Mouse (Mus musculus): ENCODE results near the gene Aspdh.

The Aspdh gene

GRCm38 (mm10) chr7:44471880-44472557 lies 6.8 kb downstream of the Aspdh start:
- intact Hi-C loops (cut with DNase I), result no loop called here

GRCm38 (mm10) chr7:44472558-44472885 lies 7.3 kb downstream of the Aspdh start:
- intact Hi-C loops (cut with DNase I), result no loop called here

GRCm38 (mm10) chr7:44472961-44473646 lies 7.9 kb downstream of the Aspdh start:
- intact Hi-C loops (cut with DNase I), result no loop called here

DNA sequence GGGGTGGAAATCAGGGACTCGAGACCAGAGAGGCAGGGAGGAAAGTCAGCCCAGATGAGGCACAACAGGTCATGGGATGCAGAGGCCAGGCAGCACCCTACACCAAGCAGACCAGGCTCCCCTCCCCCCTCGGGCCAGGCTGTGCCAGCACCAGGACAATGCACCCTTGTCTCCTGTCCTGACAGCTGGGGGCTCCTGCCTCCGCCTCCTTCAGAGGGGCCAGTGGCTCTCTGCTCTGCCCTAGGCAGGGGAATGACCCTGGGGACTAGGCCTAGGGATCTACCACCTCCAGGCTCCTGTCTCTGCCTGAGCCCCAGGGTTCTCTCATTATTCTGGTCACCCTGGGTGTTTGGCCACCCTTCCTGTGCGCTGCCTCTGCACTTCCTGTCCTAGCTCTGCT lies 9.2 kb downstream of the Aspdh start:
- intact Hi-C loops (cut with DNase I), result no loop called here

DNA sequence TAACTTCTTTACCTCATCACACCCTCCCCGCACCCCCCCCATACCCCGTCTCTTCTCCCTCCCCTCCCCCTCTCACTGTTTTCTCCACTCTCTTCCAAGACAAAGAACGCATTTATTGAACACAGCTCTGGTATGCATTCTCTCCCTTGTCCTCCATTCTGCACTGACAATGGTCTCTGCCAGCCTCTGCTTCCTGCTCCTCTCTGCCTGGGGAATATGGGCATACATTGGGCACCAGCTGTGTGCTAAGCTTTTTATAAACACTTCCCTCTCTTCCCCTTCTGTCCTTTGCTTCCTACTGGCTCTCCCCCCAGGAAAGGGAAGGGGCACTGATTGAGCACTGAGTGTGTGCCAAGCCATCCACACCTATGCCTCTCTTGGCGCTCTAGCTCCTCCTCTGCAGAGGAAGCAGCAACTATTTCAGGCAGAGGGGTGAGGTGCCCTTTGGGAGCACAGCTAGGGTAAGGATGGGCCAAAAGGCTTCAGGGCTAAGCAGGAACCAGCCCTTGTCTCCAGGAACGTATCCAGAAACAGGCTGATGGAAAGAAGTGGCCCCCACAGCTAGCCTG lies 9.9 kb downstream of the Aspdh start:
- intact Hi-C loops (cut with DNase I), result no loop called here

DNA sequence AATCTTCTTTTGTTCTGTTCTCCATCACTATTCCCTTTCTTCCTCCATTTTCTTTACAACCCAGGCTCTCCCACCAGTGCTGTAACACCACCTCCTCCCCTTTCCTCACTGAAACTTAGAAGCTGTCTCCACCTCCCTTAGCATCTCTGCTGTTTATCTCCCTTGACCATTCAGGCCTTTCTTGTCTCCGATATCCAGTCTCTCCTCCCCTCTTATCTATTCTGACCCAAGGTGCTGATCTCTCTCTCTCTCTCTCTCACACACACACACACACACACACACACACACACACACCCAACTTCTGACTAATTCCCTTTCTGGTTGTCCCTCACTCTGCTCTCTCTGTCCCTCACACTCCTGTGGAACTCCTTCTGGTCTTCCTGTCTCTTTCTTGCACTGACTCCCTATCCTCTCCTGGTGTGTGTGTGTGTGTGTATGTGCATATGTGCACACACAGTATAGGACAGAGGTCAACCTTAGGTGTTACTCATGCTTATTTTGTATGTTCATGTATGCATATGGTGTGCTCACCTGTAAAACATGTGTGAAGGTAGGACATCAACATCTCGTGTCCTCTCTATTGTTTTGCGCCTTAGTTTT lies 17.7 kb downstream of the Aspdh start:
- intact Hi-C loops (cut with DNase I), result no loop called here

DNA sequence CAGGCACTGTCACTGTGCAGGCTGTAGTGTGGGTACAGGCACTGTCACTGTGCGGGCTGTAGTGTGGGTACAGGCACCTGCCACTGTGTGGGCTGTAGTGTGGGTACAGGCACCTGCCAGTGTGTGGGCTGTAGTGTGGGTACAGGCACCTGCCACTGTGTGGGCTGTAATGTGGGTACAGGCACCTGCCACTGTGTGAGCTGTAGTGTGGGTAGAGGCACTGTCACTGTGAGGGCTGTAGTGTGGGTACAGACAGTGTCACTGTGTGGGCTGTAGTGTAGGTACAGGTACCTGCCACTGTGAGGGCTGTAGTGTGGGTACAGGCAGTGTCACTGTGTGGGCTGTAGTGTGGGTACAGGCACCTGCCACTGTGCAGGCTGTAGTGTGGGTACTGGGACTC lies 18.9 kb downstream of the Aspdh start:
- intact Hi-C loops (cut with DNase I), result no loop called here

DNA sequence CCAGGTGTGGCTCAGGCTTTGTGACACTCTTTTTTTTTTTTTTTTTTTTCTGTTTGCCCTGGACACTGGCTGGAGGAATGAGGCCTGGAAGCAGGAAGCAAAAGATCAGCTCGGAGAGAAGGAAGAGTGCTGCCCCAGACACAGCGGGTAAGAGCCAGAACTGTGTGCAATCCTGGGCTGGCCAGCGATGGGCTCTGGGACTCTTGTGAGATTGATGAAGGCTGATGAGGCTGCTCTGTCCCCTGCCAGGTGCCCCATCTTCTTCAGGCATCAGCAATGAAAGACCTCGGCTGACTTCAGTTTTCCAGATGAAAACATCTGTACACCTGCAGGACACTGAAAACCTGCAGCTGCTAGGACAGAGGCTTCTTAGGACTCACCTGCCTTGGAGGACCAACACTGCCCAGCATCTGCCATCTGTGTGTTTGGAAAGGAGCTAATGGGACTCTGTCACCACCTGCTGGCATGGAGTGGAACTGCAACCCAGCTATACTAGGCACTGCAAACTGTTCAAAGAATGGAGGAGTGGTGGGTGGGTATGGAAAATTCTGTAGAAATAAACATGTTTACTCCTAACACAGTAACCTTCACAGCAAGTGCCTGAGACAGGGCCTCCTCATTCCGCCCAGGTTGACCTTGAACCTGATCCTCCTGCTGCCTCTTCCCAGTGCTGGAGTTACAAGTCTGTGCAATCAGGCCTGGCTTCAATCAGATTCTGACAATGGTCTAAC lies 19.8 kb downstream of the Aspdh start:
- intact Hi-C loops (cut with DNase I), result loop anchor here (5.0 kb wide), 2 partner anchors 88 to 223 kb away; partner anchors contain the start of gene Gm15517

GRCm38 (mm10) chr7:44485572-44486195 lies 20.5 kb downstream of the Aspdh start:
- intact Hi-C loops (cut with DNase I), result loop anchor here (5.0 kb wide), 2 partner anchors 88 to 223 kb away; partner anchors contain the start of gene Gm15517

DNA sequence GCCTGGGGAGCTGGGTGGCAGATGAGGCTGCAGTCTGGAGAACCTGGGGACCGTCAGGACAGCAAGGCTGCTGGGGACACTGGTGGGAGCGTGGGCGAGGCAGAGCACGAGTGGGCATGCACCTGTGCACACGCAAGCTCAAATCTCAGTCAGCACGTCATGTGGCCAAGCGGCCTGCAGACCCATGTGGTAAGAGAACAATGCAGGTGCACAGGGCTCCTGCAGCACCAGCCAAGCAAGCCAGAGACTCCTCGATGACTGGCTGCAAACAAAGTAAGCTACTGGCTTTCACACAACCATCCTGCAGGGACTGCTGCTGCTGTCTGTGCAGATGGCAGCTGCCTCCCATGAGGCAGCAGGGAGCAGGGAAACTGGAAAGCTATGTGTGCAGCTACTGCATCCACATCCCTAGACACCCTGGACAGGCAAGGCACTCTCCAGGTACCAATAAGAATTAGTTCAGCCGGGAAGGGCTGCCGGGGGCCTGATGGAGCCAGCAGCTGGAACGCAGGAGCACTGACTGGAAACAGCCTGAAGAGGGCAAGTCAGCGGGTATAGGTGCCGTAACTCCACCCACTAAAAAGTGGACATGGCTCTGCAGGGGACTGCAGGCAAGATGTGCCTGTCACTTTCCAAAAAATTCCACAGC lies 21.9 kb downstream of the Aspdh start:
- intact Hi-C loops (cut with DNase I), result loop anchor here (5.0 kb wide), 2 partner anchors 90 to 225 kb away; partner anchors contain the start of gene Gm15517

GRCm38 (mm10) chr7:44487936-44488335 lies 22.7 kb downstream of the Aspdh start:
- intact Hi-C loops (cut with DNase I), result loop anchor here (5.0 kb wide), 2 partner anchors 91 to 226 kb away; partner anchors contain the start of gene Gm15517

DNA sequence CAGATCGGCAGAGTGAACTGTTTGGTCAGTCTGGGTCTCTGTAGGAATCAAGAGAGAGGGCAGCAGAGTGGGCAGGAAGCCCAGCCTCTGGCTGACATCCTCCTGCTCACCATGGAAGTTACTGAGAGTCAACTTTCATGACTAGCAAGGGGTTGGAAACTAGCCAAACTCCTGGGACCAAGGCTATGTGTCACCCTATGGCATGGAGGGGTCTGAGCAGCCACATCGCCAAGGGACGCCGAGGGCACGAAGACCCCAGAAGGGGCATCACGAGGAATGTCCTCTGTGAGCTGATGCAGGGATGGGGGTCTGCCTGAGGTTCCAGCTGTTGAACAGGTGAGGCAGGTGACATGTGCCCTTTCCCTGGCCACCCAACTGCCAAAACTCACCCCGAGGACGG lies 23.4 kb downstream of the Aspdh start:
- intact Hi-C loops (cut with DNase I), result loop anchor here (5.0 kb wide), 2 partner anchors 91 to 226 kb away; partner anchors contain the start of gene Gm15517

DNA sequence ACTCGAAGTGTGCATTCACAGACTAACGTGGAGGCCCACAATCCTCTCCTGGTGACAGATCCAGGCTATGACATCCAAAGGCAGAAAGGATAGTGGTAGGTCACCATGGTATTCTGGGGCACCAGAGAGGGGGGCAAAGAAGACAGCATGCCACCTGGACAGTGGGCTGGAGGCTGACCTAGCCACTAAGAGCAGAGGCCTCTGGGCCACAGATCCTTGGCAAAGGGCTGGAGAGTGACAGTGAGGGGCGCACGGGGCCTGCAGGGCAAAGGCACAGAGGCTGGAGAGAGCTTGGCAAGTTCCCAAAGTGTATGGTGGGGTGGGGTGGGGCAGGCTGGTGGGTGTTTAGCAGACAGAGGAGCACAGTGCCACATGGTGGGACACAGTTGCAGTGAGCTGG lies 25.1 kb downstream of the Aspdh start:
- intact Hi-C loops (cut with DNase I), result no loop called here

DNA sequence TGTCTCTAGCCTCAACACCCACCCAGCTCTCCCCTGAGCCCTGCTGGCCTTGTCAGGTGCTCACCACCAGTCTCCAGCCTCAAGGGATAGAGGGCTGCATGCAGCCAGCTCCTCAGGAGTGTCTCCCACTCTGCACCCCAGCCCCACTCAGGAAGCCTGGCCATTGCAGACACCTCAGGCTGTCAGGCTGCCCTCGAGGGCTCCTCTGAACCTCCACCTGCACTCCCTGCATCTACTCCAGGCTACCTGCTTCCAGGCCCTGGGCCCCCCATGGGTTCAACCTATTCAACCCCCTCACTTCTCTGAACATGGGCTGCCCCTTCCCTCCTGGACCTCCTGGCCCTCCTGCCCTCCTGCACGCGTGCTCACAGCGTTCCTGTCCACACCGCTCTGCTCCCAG lies 26.2 kb downstream of the Aspdh start:
- intact Hi-C loops (cut with DNase I), result no loop called here

DNA sequence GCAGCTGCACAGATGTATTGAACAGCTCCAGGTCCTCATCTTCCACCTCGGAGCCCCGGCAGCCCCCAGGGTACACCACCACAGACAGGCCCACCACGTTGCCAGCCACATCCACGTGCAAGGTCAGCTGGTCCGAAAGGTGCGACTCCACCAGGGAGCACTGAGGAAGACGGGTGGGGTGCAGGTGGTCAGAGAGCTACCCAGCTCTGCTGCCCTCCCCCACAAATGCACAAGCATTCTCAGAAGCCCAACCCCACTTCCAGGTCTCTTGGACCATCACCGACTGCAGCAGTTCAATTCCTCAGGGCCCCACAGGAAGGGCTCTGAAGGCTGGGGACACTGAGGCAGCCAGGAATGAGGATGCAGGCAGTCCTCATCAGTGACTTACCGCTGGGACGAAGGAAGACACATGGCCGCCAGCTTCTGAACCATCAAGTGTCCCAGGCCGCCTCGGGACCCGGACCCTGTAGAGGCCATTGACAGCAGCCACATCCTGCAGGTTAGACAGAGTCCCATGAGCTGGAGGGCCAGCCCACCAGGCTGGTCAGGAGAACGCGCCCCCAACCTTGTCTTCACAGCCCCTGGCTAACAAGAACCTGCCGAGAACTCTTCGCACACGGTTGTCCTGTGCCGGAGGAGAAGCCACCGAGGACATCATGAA lies 27.1 kb downstream of the Aspdh start:
- intact Hi-C loops (cut with DNase I), result no loop called here

- intact Hi-C loops (cut with DNase I), result no loop called here
Measured at GRCm38 (mm10) chr7:44494681-44495080, 29.5 kb downstream of the Aspdh start.

DNA sequence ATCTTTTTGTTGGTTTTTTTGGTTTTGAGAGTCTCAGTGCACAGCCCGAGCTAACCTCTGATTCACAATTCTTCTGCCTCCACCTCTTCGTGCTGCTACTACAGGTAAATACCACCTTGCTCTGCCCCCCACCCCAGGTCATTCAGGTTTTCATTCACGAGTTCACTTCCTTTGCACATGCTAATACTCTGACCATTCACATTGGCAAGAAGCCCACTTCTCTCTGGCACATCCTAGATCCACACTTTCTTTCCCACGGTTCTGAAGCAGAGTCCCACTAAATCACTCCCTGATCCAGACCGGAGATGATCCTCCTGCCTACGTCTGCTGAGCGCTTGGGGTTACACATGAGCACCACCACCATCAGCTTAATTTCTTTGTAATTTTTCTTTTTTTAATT lies 29.9 kb downstream of the Aspdh start:
- intact Hi-C loops (cut with DNase I), result no loop called here

DNA sequence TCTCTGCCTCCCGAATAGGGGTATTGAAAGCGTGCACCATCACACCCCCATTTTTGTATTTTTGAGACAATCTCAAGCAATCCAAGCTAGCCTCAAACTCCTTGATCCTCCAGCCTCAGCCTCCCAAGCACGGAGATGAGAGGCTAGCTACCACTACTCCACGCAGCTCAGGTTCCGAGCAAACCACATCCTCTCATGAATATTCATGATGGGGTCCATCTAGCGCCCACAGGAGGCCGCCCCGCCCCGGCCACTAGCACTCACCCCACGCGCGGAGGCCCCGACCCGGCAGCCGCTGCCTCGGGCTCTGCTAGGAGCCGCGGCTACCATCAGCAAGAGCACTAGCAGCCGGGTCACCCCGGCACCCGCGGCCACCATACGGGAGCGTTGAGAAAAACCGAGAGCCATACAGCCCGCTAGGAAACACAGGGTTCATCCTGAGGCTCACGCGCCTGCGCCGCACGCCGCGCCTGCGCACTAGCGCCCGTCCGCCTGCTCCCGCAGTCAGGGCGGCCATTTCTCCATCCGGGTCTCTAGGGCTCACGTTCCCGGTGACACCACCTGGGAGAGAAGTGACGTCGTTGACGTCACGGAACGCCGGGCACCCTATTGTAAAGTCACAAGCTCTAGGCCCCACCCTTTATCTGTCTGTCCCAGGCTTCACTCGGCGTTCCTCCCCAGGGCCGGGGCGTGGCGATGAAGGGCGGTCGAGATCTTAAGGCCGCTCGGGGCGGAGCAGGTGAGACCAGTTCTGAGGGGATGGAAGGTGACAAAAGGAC lies 31.0 kb downstream of the Aspdh start, which contains the start of the genes Emc10 and Fam71e1:
TSS of gene Emc10 (minus strand) at position 538 of the 779 bp plus-strand sequence.
TSS of gene Fam71e1 (plus strand) at position 590 of the 779 bp plus-strand sequence.
- intact Hi-C loops (cut with DNase I), result no loop called here

DNA sequence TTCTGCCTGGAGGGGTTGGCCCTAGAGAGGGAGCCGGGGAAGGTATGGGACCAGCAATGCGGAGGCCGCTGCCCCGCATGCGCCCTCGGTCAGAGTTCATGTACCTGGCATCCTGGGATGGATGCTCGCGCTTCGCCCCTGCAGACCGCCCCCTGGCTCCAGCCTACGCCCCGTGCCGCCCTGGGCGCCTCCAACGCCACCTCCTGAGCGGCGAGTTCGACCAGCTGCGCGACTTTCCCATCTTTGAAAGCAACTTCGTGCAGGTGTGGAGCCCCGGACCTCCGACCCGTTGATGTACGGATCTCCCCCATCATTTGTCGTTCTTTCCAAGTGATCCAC lies 31.5 kb downstream of the Aspdh start:
- intact Hi-C loops (cut with DNase I), result no loop called here
